Mouse (Mus musculus) heart, adult 2 months (tissue): ENCODE data around the gene Vrk2.

ENCODE experiments used
- CTCF ChIP-seq: fragments of 200-600 bp; IDR thresholded peaks from 2 replicates; pipeline ENCODE4 v1.8.1; 2022; ENCODE audit warnings: antibody characterized with exemption, mild to moderate bottlenecking, moderate library complexity
- EP300 ChIP-seq: fragments of 200-500 bp; IDR thresholded peaks from 2 replicates; pipeline ENCODE4 v1.6.1; 2011; ENCODE audit warnings: low read depth, low read length, control low read depth; ENCODE audit not compliant: insufficient read depth
- POLR2A ChIP-seq: fragments of 200-500 bp; IDR thresholded peaks from 2 replicates; pipeline ENCODE4 v1.6.1; 2011; ENCODE audit warnings: mild to moderate bottlenecking, low read depth, low read length, control low read depth; ENCODE audit not compliant: insufficient read depth

- TF ChIP-seq POLR2A, result no peak
- TF ChIP-seq EP300, result no peak
- no peak for TF ChIP-seq CTCF
Measured at GRCm38 (mm10) chr11:26551551-26551950, 42.2 kb downstream of the Vrk2 start.
